Mouse (Mus musculus) liver, embryonic 14.5 days (tissue): Measurements from ENCODE around the gene Dclre1a.

ENCODE experiments used
- CTCF ChIP-seq: IDR thresholded peaks from 2 replicates; pipeline ENCODE4 v1.5.1; 2016; ENCODE audit warnings: antibody characterized with exemption, low read depth, control low read depth
- EP300 ChIP-seq: IDR thresholded peaks from 2 replicates; pipeline ENCODE4 v1.6.1; 2016; ENCODE audit warnings: antibody characterized with exemption, low read depth

GRCm38 (mm10) chr19:56485376-56486271, 62.4 kb downstream of the Dclre1a start:
- TF ChIP-seq CTCF: no peak
- TF ChIP-seq EP300: no peak
